Mouse (Mus musculus): Measurements from ENCODE around the gene Zim1. TPM values are rescaled to one million over a fixed set of nuclear protein-coding genes. Genes with fewer than 3 reads are reported as not detected.

Zim1 gene
- total and polyA plus RNA-seq, 3 experiments: 0.11 TPM; not detected in 2

- H3K27me3 ChIP-seq (ENCODE audit: insufficient read depth, low read length): no peaks in the 10 kb centered on the region
- TF ChIP-seq GATA2 (IDR thresholded peaks at IDR 0.05; ENCODE audit: borderline replicate concordance, low read depth, low read length) (no peak), POLR2AphosphoS5 (IDR thresholded peaks at IDR 0.05; ENCODE audit: insufficient replicate concordance, low read depth, low read length) (no peak), CTCF (IDR thresholded peaks at IDR 0.05; ENCODE audit: low read depth, low read length) (no peak), TAL1 (conservative IDR thresholded peaks at IDR 0.05; ENCODE audit: low read depth, low read length) (no peak), GATA1 (IDR thresholded peaks at IDR 0.05; ENCODE audit: borderline replicate concordance, low read length) (no peak)
- no peak for DNase-seq (ENCODE audit: low spot score)
- peaks cover 54% of the 10 kb centered on the region for H3K36me3 ChIP-seq (replicated peaks)
- H3K9me3 ChIP-seq (replicated peaks): no peaks in the 10 kb centered on the region; the same call in 1 of the 2 replicates
- ATAC-seq (ENCODE audit: extremely low read depth, insufficient number of reproducible peaks, low FRiP score, poor library complexity, severe bottlenecking): no peak
- H3K4me3 ChIP-seq (ENCODE audit: low read depth, low read length): no peak overlapping the region
- H3K4me1 ChIP-seq (ENCODE audit: insufficient read depth, low read depth, low read length): no peaks in the 10 kb centered on the region
Measured at GRCm38 (mm10) chr7:6708451-6709180, 12.4 kb upstream of the Zim1 start.

GRCm38 (mm10) chr7:6707416-6708015 lies 11.3 kb upstream of the Zim1 start:
- DNase-seq (ENCODE audit: low spot score) (no peak), ATAC-seq (ENCODE audit: extremely low read depth, insufficient number of reproducible peaks, low FRiP score, poor library complexity, severe bottlenecking) (no peak)
- Histone ChIP-seq H3K4me1 (ENCODE audit: insufficient read depth, low read depth, low read length) (no peaks in the 10 kb centered on the region), H3K27me3 (ENCODE audit: insufficient read depth, low read length) (no peaks in the 10 kb centered on the region), H3K36me3 (replicated peaks) (peaks cover 49% of the 10 kb centered on the region), H3K4me3 (ENCODE audit: low read depth, low read length) (no peak overlapping the region), H3K9me3 (replicated peaks) (no peaks in the 10 kb centered on the region; the same call in 1 of the 2 replicates)
- TF ChIP-seq GATA2 (IDR thresholded peaks at IDR 0.05; ENCODE audit: borderline replicate concordance, low read depth, low read length) (no peak), CTCF (IDR thresholded peaks at IDR 0.05; ENCODE audit: low read depth, low read length) (no peak), POLR2AphosphoS5 (IDR thresholded peaks at IDR 0.05; ENCODE audit: insufficient replicate concordance, low read depth, low read length) (no peak), GATA1 (IDR thresholded peaks at IDR 0.05; ENCODE audit: borderline replicate concordance, low read length) (no peak)

GRCm38 (mm10) chr7:6699230-6699629 lies 3.0 kb upstream of the Zim1 start:
- Histone ChIP-seq H3K27me3 (ENCODE audit: insufficient read depth, low read length) (peaks cover 5% of the 10 kb centered on the region; the same call in 1 of the 2 replicates), H3K4me3 (ENCODE audit: low read depth, low read length) (no peak overlapping the region), H3K9me3 (replicated peaks) (no peaks in the 10 kb centered on the region), H3K4me1 (ENCODE audit: insufficient read depth, low read depth, low read length) (no peaks in the 10 kb centered on the region), H3K36me3 (replicated peaks) (no peaks in the 10 kb centered on the region)
- TF ChIP-seq POLR2AphosphoS5 (IDR thresholded peaks at IDR 0.05; ENCODE audit: insufficient replicate concordance, low read depth, low read length): no peak
- no peak for TF ChIP-seq CTCF (IDR thresholded peaks at IDR 0.05; ENCODE audit: low read depth, low read length)
- TF ChIP-seq TAL1 (conservative IDR thresholded peaks at IDR 0.05; ENCODE audit: low read depth, low read length): no peak
- TF ChIP-seq GATA1 (IDR thresholded peaks at IDR 0.05; ENCODE audit: borderline replicate concordance, low read length): no peak
- no peak for TF ChIP-seq GATA2 (IDR thresholded peaks at IDR 0.05; ENCODE audit: borderline replicate concordance, low read depth, low read length)
- ATAC-seq (ENCODE audit: extremely low read depth, insufficient number of reproducible peaks, low FRiP score, poor library complexity, severe bottlenecking): no peak
- no peak for DNase-seq (ENCODE audit: low spot score)

GRCm38 (mm10) chr7:6685511-6685910 lies 10.7 kb downstream of the Zim1 start:
- no peak for ATAC-seq (ENCODE audit: extremely low read depth, insufficient number of reproducible peaks, low FRiP score, poor library complexity, severe bottlenecking)
- no peaks in the 10 kb centered on the region for H3K9me3 ChIP-seq (replicated peaks)
- no peaks in the 10 kb centered on the region for H3K36me3 ChIP-seq (replicated peaks)
- H3K4me1 ChIP-seq (ENCODE audit: insufficient read depth, low read depth, low read length): no peaks in the 10 kb centered on the region
- no peak overlapping the region for H3K4me3 ChIP-seq (ENCODE audit: low read depth, low read length)
- no peak for TF ChIP-seq CTCF (IDR thresholded peaks at IDR 0.05; ENCODE audit: low read depth, low read length)
- TF ChIP-seq GATA1 (IDR thresholded peaks at IDR 0.05; ENCODE audit: borderline replicate concordance, low read length): no peak
- TF ChIP-seq POLR2AphosphoS5 (IDR thresholded peaks at IDR 0.05; ENCODE audit: insufficient replicate concordance, low read depth, low read length): no peak
- no peak for TF ChIP-seq GATA2 (IDR thresholded peaks at IDR 0.05; ENCODE audit: borderline replicate concordance, low read depth, low read length)
- no peak for TF ChIP-seq TAL1 (conservative IDR thresholded peaks at IDR 0.05; ENCODE audit: low read depth, low read length)
- no peak for DNase-seq (ENCODE audit: low spot score)
- no peaks in the 10 kb centered on the region for H3K27me3 ChIP-seq (ENCODE audit: insufficient read depth, low read length)

- no peaks in the 10 kb centered on the region for H3K36me3 ChIP-seq (replicated peaks)
- no peak for ATAC-seq (ENCODE audit: extremely low read depth, insufficient number of reproducible peaks, low FRiP score, poor library complexity, severe bottlenecking)
Measured at GRCm38 (mm10) chr7:6666726-6667125, 29.5 kb downstream of the Zim1 start.

GRCm38 (mm10) chr7:6663430-6663829 lies 32.8 kb downstream of the Zim1 start:
- no peaks in the 10 kb centered on the region for H3K36me3 ChIP-seq (replicated peaks)
- H3K4me3 ChIP-seq (ENCODE audit: low read depth, low read length): no peak overlapping the region
- no peaks in the 10 kb centered on the region for H3K9me3 ChIP-seq (replicated peaks)
- ATAC-seq (ENCODE audit: extremely low read depth, insufficient number of reproducible peaks, low FRiP score, poor library complexity, severe bottlenecking) (no peak), DNase-seq (ENCODE audit: low spot score) (no peak)
- H3K27me3 ChIP-seq (ENCODE audit: insufficient read depth, low read length): no peaks in the 10 kb centered on the region
- TF ChIP-seq TAL1 (conservative IDR thresholded peaks at IDR 0.05; ENCODE audit: low read depth, low read length) (no peak), GATA1 (IDR thresholded peaks at IDR 0.05; ENCODE audit: borderline replicate concordance, low read length) (no peak), GATA2 (IDR thresholded peaks at IDR 0.05; ENCODE audit: borderline replicate concordance, low read depth, low read length) (no peak), POLR2AphosphoS5 (IDR thresholded peaks at IDR 0.05; ENCODE audit: insufficient replicate concordance, low read depth, low read length) (no peak), CTCF (IDR thresholded peaks at IDR 0.05; ENCODE audit: low read depth, low read length) (no peak)
- H3K4me1 ChIP-seq (ENCODE audit: insufficient read depth, low read depth, low read length): no peaks in the 10 kb centered on the region

More at GRCm38 (mm10) chr7:6666726-6667125, 29.5 kb downstream of the Zim1 start:
- DNase-seq (ENCODE audit: low spot score): no peak
- TF ChIP-seq CTCF (IDR thresholded peaks at IDR 0.05; ENCODE audit: low read depth, low read length) (no peak), GATA1 (IDR thresholded peaks at IDR 0.05; ENCODE audit: borderline replicate concordance, low read length) (no peak), POLR2AphosphoS5 (IDR thresholded peaks at IDR 0.05; ENCODE audit: insufficient replicate concordance, low read depth, low read length) (no peak), GATA2 (IDR thresholded peaks at IDR 0.05; ENCODE audit: borderline replicate concordance, low read depth, low read length) (no peak), TAL1 (conservative IDR thresholded peaks at IDR 0.05; ENCODE audit: low read depth, low read length) (no peak)
- Histone ChIP-seq H3K9me3 (replicated peaks) (no peaks in the 10 kb centered on the region), H3K4me1 (ENCODE audit: insufficient read depth, low read depth, low read length) (no peaks in the 10 kb centered on the region), H3K27me3 (ENCODE audit: insufficient read depth, low read length) (no peaks in the 10 kb centered on the region), H3K4me3 (ENCODE audit: low read depth, low read length) (no peak overlapping the region)
